14 mouse cellular contexts compared by ENCODE assay signal in genomic region chr14:21670422-21671006, GRCm38 (mm10). TPM values are rescaled to one million over a fixed set of nuclear protein-coding genes. Genes with fewer than 3 reads are reported as not detected.
DNase-seq lines count a peak whose midpoint lies in the region; ATAC-seq and TF ChIP-seq lines count a peak whose summit lies in the region.
"Not testable (repeated sequence)": the region's sequence is repeated elsewhere in the genome, so short reads cannot be mapped to it uniquely, and the experiment has no call there.
"Had no signal": no experiment of that assay in that cellular context is flagged by ENCODE, and none has a peak within 500 bp of the region (broad histone marks: within the 10 kb centered on the region; RNA-seq: fewer than 3 reads in every experiment).

No protein-coding gene starts in this region.

- not testable (repeated sequence) for TF ChIP-seq POLR2A in limb, embryonic 14.5 days (IDR thresholded peaks at IDR 0.05; ENCODE audit: borderline replicate concordance, extremely low read depth, insufficient read depth, insufficient read length)

- not testable (repeated sequence) for H3K27ac ChIP-seq in forebrain, embryonic 11.5 days (ENCODE audit: low read depth, low read length); hindbrain, embryonic 13.5 days; limb, embryonic 14.5 days (replicated peaks; ENCODE audit: low read depth, low read length)
- H3K27ac ChIP-seq in forebrain, embryonic 15.5 days (replicated peaks) = peak overlapping the region; percentile 31; the same call in 1 of the 2 replicates
- H3K27ac ChIP-seq in hindbrain, postnatal 0 days = peak overlapping the region; percentile 34; the same call in 1 of the 2 replicates

- not testable (repeated sequence) for H3K9ac ChIP-seq in forebrain, embryonic 11.5 days (ENCODE audit: low read length); forebrain, embryonic 15.5 days (replicated peaks); hindbrain, embryonic 13.5 days; hindbrain, postnatal 0 days (replicated peaks; ENCODE audit: low read length); limb, embryonic 14.5 days (ENCODE audit: low read depth, low read length, severe bottlenecking)

- WGBS in forebrain, embryonic 11.5 days = 94% methylated on average over 15 of the region's 15 CpGs
- WGBS in forebrain, embryonic 15.5 days = 81% methylated on average over 15 of the region's 15 CpGs
- 90% methylated on average over 15 of the region's 15 CpGs for WGBS in hindbrain, embryonic 13.5 days
- WGBS in hindbrain, postnatal 0 days = 71% methylated on average over 15 of the region's 15 CpGs
- 91% methylated on average over 15 of the region's 15 CpGs for WGBS in limb, embryonic 14.5 days

- TF ChIP-seq CTCF in hindbrain, postnatal 0 days (IDR thresholded peaks at IDR 0.05; ENCODE audit: low read depth) = not testable (repeated sequence)

- H3K27me3 ChIP-seq in forebrain, embryonic 11.5 days (ENCODE audit: control insufficient read depth, insufficient read depth, low read length); forebrain, embryonic 15.5 days; hindbrain, embryonic 13.5 days; hindbrain, postnatal 0 days (ENCODE audit: insufficient read depth, low read length); limb, embryonic 14.5 days (ENCODE audit: control insufficient read depth, insufficient read depth, low read length): not testable (repeated sequence)

- not testable (repeated sequence) for H3K4me1 ChIP-seq in forebrain, embryonic 11.5 days (replicated peaks; ENCODE audit: control insufficient read depth, insufficient read depth, low read length); forebrain, embryonic 15.5 days; hindbrain, postnatal 0 days (ENCODE audit: insufficient read depth, low read length)
- H3K4me1 ChIP-seq in hindbrain, embryonic 13.5 days (replicated peaks) = peaks cover 17% of the 10 kb centered on the region
- peaks cover 24% of the 10 kb centered on the region for H3K4me1 ChIP-seq in limb, embryonic 14.5 days (ENCODE audit: control insufficient read depth, insufficient read depth, low read length)

- peak; percentile 46 for DNase-seq in forebrain, embryonic 11.5 days (ENCODE audit: low spot score)
- DNase-seq in hindbrain, postnatal 0 days (ENCODE audit: low spot score); limb, embryonic 14.5 days (ENCODE audit: low spot score): not testable (repeated sequence)

- not testable (repeated sequence) for H3K4me2 ChIP-seq in forebrain, embryonic 11.5 days (ENCODE audit: low read depth, low read length, severe bottlenecking); forebrain, embryonic 15.5 days (replicated peaks); hindbrain, embryonic 13.5 days; hindbrain, postnatal 0 days (ENCODE audit: low read depth, low read length); limb, embryonic 14.5 days (replicated peaks; ENCODE audit: low read depth, low read length, severe bottlenecking)

- not testable (repeated sequence) for H3K9me3 ChIP-seq in forebrain, embryonic 11.5 days (ENCODE audit: control insufficient read depth, low read length); forebrain, embryonic 15.5 days; hindbrain, embryonic 13.5 days; hindbrain, postnatal 0 days (ENCODE audit: low read length); limb, embryonic 14.5 days (ENCODE audit: control insufficient read depth, low read length)

- ATAC-seq in forebrain, embryonic 11.5 days (replicated peaks; ENCODE audit: low FRiP score) = not testable (repeated sequence)
- peak; percentile 14; the same call in 1 of the 2 replicates for ATAC-seq in forebrain, embryonic 15.5 days (replicated peaks)
- ATAC-seq in hindbrain, embryonic 13.5 days (ENCODE audit: low FRiP score) = 0 out of 2 replicates have a peak, but pooled peaks have one; percentile 24
- ATAC-seq in hindbrain, postnatal 0 days = peak; percentile 68; the same call in 1 of the 2 replicates
- ATAC-seq in limb, embryonic 14.5 days (ENCODE audit: low FRiP score, low read depth) = 0 out of 2 replicates have a peak, but pooled peaks have one; percentile 1

- not testable (repeated sequence) for H3K36me3 ChIP-seq in forebrain, embryonic 11.5 days (ENCODE audit: control insufficient read depth, insufficient read depth, low read length)
- peaks cover 40% of the 10 kb centered on the region for H3K36me3 ChIP-seq in forebrain, embryonic 15.5 days
- peaks cover 51% of the 10 kb centered on the region for H3K36me3 ChIP-seq in hindbrain, embryonic 13.5 days
- H3K36me3 ChIP-seq in hindbrain, postnatal 0 days (ENCODE audit: insufficient read depth, low read length) = peaks cover 11% of the 10 kb centered on the region; the same call in 1 of the 2 replicates
- H3K36me3 ChIP-seq in limb, embryonic 14.5 days (ENCODE audit: control insufficient read depth, insufficient read depth, low read length) = peaks cover 51% of the 10 kb centered on the region

- not testable (repeated sequence) for H3K4me3 ChIP-seq in forebrain, embryonic 11.5 days (ENCODE audit: low read depth, low read length); forebrain, embryonic 15.5 days; hindbrain, embryonic 13.5 days; hindbrain, postnatal 0 days (ENCODE audit: low read length); limb, embryonic 14.5 days (replicated peaks; ENCODE audit: low read length)

RNA-seq across cellular contexts. Expression of gene Dupd1, which starts 43.9 kb away (rescaled TPM):
- not detected in 2 replicates for polyA plus RNA-seq in forebrain, embryonic 11.5 days (2014; fragmentation: Nextera tagmentation; extraction: Ambion mirVana)
- 0.22 TPM in 1 of 2 replicates, not detected in the other for polyA plus RNA-seq in forebrain, embryonic 15.5 days (2015; fragmentation: Nextera tagmentation; extraction: Ambion mirVana)
- polyA plus RNA-seq in hindbrain, embryonic 13.5 days (2015; fragmentation: Nextera tagmentation; extraction: Ambion mirVana) = 0.14 TPM in 1 of 2 replicates, not detected in the other
- total RNA-seq in hindbrain, postnatal 0 days (2014; rRNA removed) = not detected in 2 replicates
- polyA plus RNA-seq in hindbrain, postnatal 0 days (2015; fragmentation: Nextera tagmentation; extraction: Ambion mirVana) = 0.29 TPM in 1 of 2 replicates, not detected in the other
- 0.47 and 0.50 TPM in 2 replicates for polyA plus RNA-seq in limb, embryonic 14.5 days (2012; rRNA removed)
- polyA plus RNA-seq in limb, embryonic 14.5 days (2014; fragmentation: Nextera tagmentation; extraction: Ambion mirVana) = 0.76 and 0.82 TPM in 2 replicates
- total RNA-seq: ES-E14; heart, adult 2 months had no signal
- polyA plus RNA-seq: activated CD4-positive, CD25-positive, alpha-beta regulatory T cell, adult 4 months; CD4-positive, CD25-positive, alpha-beta regulatory T cell, adult 4 months; embryonic facial prominence, embryonic 10.5 days; forebrain, embryonic 10.5 days; hindbrain, embryonic 11.5 days; intestine, embryonic 14.5 days; intestine, postnatal 0 days had no signal
